Mouse (Mus musculus): ENCODE results near the gene Tpcn1. TPM values are rescaled to one million over a fixed set of nuclear protein-coding genes. Genes with fewer than 3 reads are reported as not detected.

The Tpcn1 gene
- polyA plus RNA-seq, 1 experiment from 2014 or later = 14.9 TPM

- Histone ChIP-seq H3K27me3 (ENCODE audit: control insufficient read depth, insufficient read depth, low read length) (no peaks in the 10 kb centered on the region), H3K4me2 (ENCODE audit: low read depth) (no peak overlapping the region), H3K27ac (ENCODE audit: low read depth, low read length) (no peak overlapping the region), H3K36me3 (ENCODE audit: control insufficient read depth, insufficient read depth, low read length) (no peaks in the 10 kb centered on the region), H3K4me3 (ENCODE audit: low read depth, low read length) (no peak overlapping the region), H3K4me1 (ENCODE audit: control insufficient read depth, insufficient read depth, low read length) (peaks cover 8% of the 10 kb centered on the region; the same call in 1 of the 2 replicates), H3K9ac (ENCODE audit: low read length) (no peak overlapping the region; the same call in 1 of the 2 replicates), H3K9me3 (ENCODE audit: control insufficient read depth, low read length) (no peaks in the 10 kb centered on the region)
- DNase-seq (ENCODE audit: low spot score) (no peak), ATAC-seq (ENCODE audit: insufficient read depth, low FRiP score, low TSS enrichment) (no peak)
- WGBS = 36% methylated on average over 5 of the region's 5 CpGs
Observed at GRCm38 (mm10) chr5:120525737-120526136, 62.7 kb downstream of the Tpcn1 start.

- Histone ChIP-seq H3K9ac (ENCODE audit: low read length) (no peak overlapping the region), H3K27ac (ENCODE audit: low read depth, low read length) (no peak overlapping the region), H3K4me3 (ENCODE audit: low read depth, low read length) (no peak overlapping the region), H3K9me3 (ENCODE audit: control insufficient read depth, low read length) (no peaks in the 10 kb centered on the region), H3K4me1 (ENCODE audit: control insufficient read depth, insufficient read depth, low read length) (peaks cover 8% of the 10 kb centered on the region; the same call in 1 of the 2 replicates), H3K4me2 (ENCODE audit: low read depth) (no peak overlapping the region), H3K36me3 (ENCODE audit: control insufficient read depth, insufficient read depth, low read length) (no peaks in the 10 kb centered on the region), H3K27me3 (ENCODE audit: control insufficient read depth, insufficient read depth, low read length) (no peaks in the 10 kb centered on the region)
- ATAC-seq (ENCODE audit: insufficient read depth, low FRiP score, low TSS enrichment) = no peak
- no peak for DNase-seq (ENCODE audit: low spot score)
- 98% methylated on average over 2 of the region's 2 CpGs for WGBS
Observed at GRCm38 (mm10) chr5:120524736-120525135, 63.7 kb downstream of the Tpcn1 start.

GRCm38 (mm10) chr5:120522649-120523048 lies 65.8 kb downstream of the Tpcn1 start:
- H3K4me2 ChIP-seq (ENCODE audit: low read depth) = no peak overlapping the region
- DNase-seq (ENCODE audit: low spot score) (no peak), ATAC-seq (ENCODE audit: insufficient read depth, low FRiP score, low TSS enrichment) (no peak)
- H3K4me3 ChIP-seq (ENCODE audit: low read depth, low read length) = no peak overlapping the region
- no peak overlapping the region for H3K27ac ChIP-seq (ENCODE audit: low read depth, low read length)
- no peaks in the 10 kb centered on the region for H3K36me3 ChIP-seq (ENCODE audit: control insufficient read depth, insufficient read depth, low read length)
- H3K9ac ChIP-seq (ENCODE audit: low read length) = no peak overlapping the region
- H3K27me3 ChIP-seq (ENCODE audit: control insufficient read depth, insufficient read depth, low read length) = no peaks in the 10 kb centered on the region
- H3K9me3 ChIP-seq (ENCODE audit: control insufficient read depth, low read length) = no peaks in the 10 kb centered on the region
- H3K4me1 ChIP-seq (ENCODE audit: control insufficient read depth, insufficient read depth, low read length) = peaks cover 8% of the 10 kb centered on the region; the same call in 1 of the 2 replicates
- 84% methylated on average over 3 of the region's 3 CpGs for WGBS

- no peak overlapping the region for H3K27ac ChIP-seq (ENCODE audit: low read depth, low read length)
- 58% methylated on average over 9 of the region's 9 CpGs for WGBS
- no peaks in the 10 kb centered on the region for H3K9me3 ChIP-seq (ENCODE audit: control insufficient read depth, low read length)
- H3K9ac ChIP-seq (ENCODE audit: low read length) = no peak overlapping the region
- no peak for ATAC-seq (ENCODE audit: insufficient read depth, low FRiP score, low TSS enrichment)
- H3K4me1 ChIP-seq (ENCODE audit: control insufficient read depth, insufficient read depth, low read length) = peaks cover 3% of the 10 kb centered on the region; the same call in 1 of the 2 replicates
- no peak overlapping the region for H3K4me2 ChIP-seq (ENCODE audit: low read depth)
- DNase-seq (ENCODE audit: low spot score) = no peak
- no peaks in the 10 kb centered on the region for H3K36me3 ChIP-seq (ENCODE audit: control insufficient read depth, insufficient read depth, low read length)
- H3K4me3 ChIP-seq (ENCODE audit: low read depth, low read length) = no peak overlapping the region
- H3K27me3 ChIP-seq (ENCODE audit: control insufficient read depth, insufficient read depth, low read length) = no peaks in the 10 kb centered on the region
Observed at GRCm38 (mm10) chr5:120517552-120517951, 70.9 kb downstream of the Tpcn1 start.

GRCm38 (mm10) chr5:120516221-120516984 lies 72.1 kb downstream of the Tpcn1 start:
- no peak overlapping the region for H3K4me2 ChIP-seq (ENCODE audit: low read depth)
- DNase-seq (ENCODE audit: low spot score) (no peak), ATAC-seq (ENCODE audit: insufficient read depth, low FRiP score, low TSS enrichment) (no peak)
- H3K36me3 ChIP-seq (ENCODE audit: control insufficient read depth, insufficient read depth, low read length) = no peaks in the 10 kb centered on the region
- H3K9me3 ChIP-seq (ENCODE audit: control insufficient read depth, low read length) = no peaks in the 10 kb centered on the region
- 59% methylated on average over 15 of the region's 15 CpGs for WGBS
- H3K4me3 ChIP-seq (ENCODE audit: low read depth, low read length) = no peak overlapping the region
- no peak overlapping the region for H3K27ac ChIP-seq (ENCODE audit: low read depth, low read length)
- peaks cover 3% of the 10 kb centered on the region; the same call in 1 of the 2 replicates for H3K4me1 ChIP-seq (ENCODE audit: control insufficient read depth, insufficient read depth, low read length)
- no peak overlapping the region for H3K9ac ChIP-seq (ENCODE audit: low read length)
- no peaks in the 10 kb centered on the region for H3K27me3 ChIP-seq (ENCODE audit: control insufficient read depth, insufficient read depth, low read length)

GRCm38 (mm10) chr5:120515451-120515850 lies 73.0 kb downstream of the Tpcn1 start:
- H3K4me2 ChIP-seq (ENCODE audit: low read depth) = no peak overlapping the region
- H3K9ac ChIP-seq (ENCODE audit: low read length) = no peak overlapping the region
- no peaks in the 10 kb centered on the region for H3K36me3 ChIP-seq (ENCODE audit: control insufficient read depth, insufficient read depth, low read length)
- ATAC-seq (ENCODE audit: insufficient read depth, low FRiP score, low TSS enrichment) = no peak
- no peak overlapping the region for H3K27ac ChIP-seq (ENCODE audit: low read depth, low read length)
- H3K4me3 ChIP-seq (ENCODE audit: low read depth, low read length) = no peak overlapping the region
- peaks cover 3% of the 10 kb centered on the region; the same call in 1 of the 2 replicates for H3K4me1 ChIP-seq (ENCODE audit: control insufficient read depth, insufficient read depth, low read length)
- no peak for DNase-seq (ENCODE audit: low spot score)
- no peaks in the 10 kb centered on the region for H3K9me3 ChIP-seq (ENCODE audit: control insufficient read depth, low read length)
- 84% methylated on average over 7 of the region's 7 CpGs for WGBS
- no peaks in the 10 kb centered on the region for H3K27me3 ChIP-seq (ENCODE audit: control insufficient read depth, insufficient read depth, low read length)

GRCm38 (mm10) chr5:120514754-120515153 lies 73.7 kb downstream of the Tpcn1 start:
- Histone ChIP-seq H3K4me2 (ENCODE audit: low read depth) (no peak overlapping the region), H3K36me3 (ENCODE audit: control insufficient read depth, insufficient read depth, low read length) (no peaks in the 10 kb centered on the region), H3K27me3 (ENCODE audit: control insufficient read depth, insufficient read depth, low read length) (no peaks in the 10 kb centered on the region), H3K27ac (ENCODE audit: low read depth, low read length) (no peak overlapping the region), H3K9ac (ENCODE audit: low read length) (no peak overlapping the region), H3K4me3 (ENCODE audit: low read depth, low read length) (no peak overlapping the region), H3K4me1 (ENCODE audit: control insufficient read depth, insufficient read depth, low read length) (peaks cover 3% of the 10 kb centered on the region; the same call in 1 of the 2 replicates), H3K9me3 (ENCODE audit: control insufficient read depth, low read length) (no peaks in the 10 kb centered on the region)
- ATAC-seq (ENCODE audit: insufficient read depth, low FRiP score, low TSS enrichment) (no peak), DNase-seq (ENCODE audit: low spot score) (no peak)
- 36% methylated on average over 4 of the region's 4 CpGs for WGBS

- no peak overlapping the region for H3K27ac ChIP-seq (ENCODE audit: low read depth, low read length)
- no peaks in the 10 kb centered on the region for H3K27me3 ChIP-seq (ENCODE audit: control insufficient read depth, insufficient read depth, low read length)
- no peak for ATAC-seq (ENCODE audit: insufficient read depth, low FRiP score, low TSS enrichment)
- no peak overlapping the region for H3K4me3 ChIP-seq (ENCODE audit: low read depth, low read length)
- 83% methylated on average over 9 of the region's 9 CpGs for WGBS
- no peaks in the 10 kb centered on the region for H3K9me3 ChIP-seq (ENCODE audit: control insufficient read depth, low read length)
- H3K36me3 ChIP-seq (ENCODE audit: control insufficient read depth, insufficient read depth, low read length) = no peaks in the 10 kb centered on the region
- no peak for DNase-seq (ENCODE audit: low spot score)
- no peak overlapping the region for H3K9ac ChIP-seq (ENCODE audit: low read length)
- no peak overlapping the region for H3K4me2 ChIP-seq (ENCODE audit: low read depth)
- peaks cover 3% of the 10 kb centered on the region; the same call in 1 of the 2 replicates for H3K4me1 ChIP-seq (ENCODE audit: control insufficient read depth, insufficient read depth, low read length)
Observed at GRCm38 (mm10) chr5:120514031-120514677, 74.3 kb downstream of the Tpcn1 start.
